Mouse (Mus musculus): Measurements from ENCODE around the gene Rab43.

GRCm38 (mm10) chr6:87787108-87787890, 24.7 kb downstream of the Rab43 start:
- TF ChIP-seq GATA1 (IDR thresholded peaks at IDR 0.05; ENCODE audit: borderline replicate concordance, low read length) = no peak
- TF ChIP-seq FLI1 (IDR thresholded peaks at IDR 0.05; ENCODE audit: low read length) = no peak

Data from megakaryocyte, embryonic 14.5 days (primary cell).